Mouse (Mus musculus) cerebellum, adult 8-10 months (tissue): ENCODE data around the gene Slf2.

Experiments used
- DNase-seq: peaks from one replicate; pipeline ENCODE4 v3.0.0; 2022

Gene Slf2

GRCm38 (mm10) chr19:44914481-44915249 is 16.3 kb upstream of the Slf2 start:
- no peak for DNase-seq

GRCm38 (mm10) chr19:44918171-44918570 is 12.8 kb upstream of the Slf2 start:
- DNase-seq, result no peak

GRCm38 (mm10) chr19:44921466-44922139 is 9.3 kb upstream of the Slf2 start:
- no peak for DNase-seq

GRCm38 (mm10) chr19:44922521-44922920 is 8.4 kb upstream of the Slf2 start:
- DNase-seq, result no peak

GRCm38 (mm10) chr19:44924699-44925098 is 6.3 kb upstream of the Slf2 start:
- no peak for DNase-seq

GRCm38 (mm10) chr19:44926781-44927180 is 4.2 kb upstream of the Slf2 start:
- no peak for DNase-seq

- DNase-seq, result no peak
Observed at GRCm38 (mm10) chr19:44927250-44927649, 3.7 kb upstream of the Slf2 start.

GRCm38 (mm10) chr19:44928185-44928584 is 2.8 kb upstream of the Slf2 start:
- no peak for DNase-seq

- DNase-seq, result no peak
Observed at GRCm38 (mm10) chr19:44929251-44929650, 1.7 kb upstream of the Slf2 start.

- no peak for DNase-seq
Observed at GRCm38 (mm10) chr19:44929663-44930062, 1.3 kb upstream of the Slf2 start.

- peak; percentile 15 for DNase-seq
Observed at GRCm38 (mm10) chr19:44930122-44930521, 829 bp upstream of the Slf2 start.

- peak; percentile 84 for DNase-seq
Observed at GRCm38 (mm10) chr19:44931454-44931759, 456 bp downstream of the Slf2 start.

- DNase-seq, result no peak
Observed at GRCm38 (mm10) chr19:44932051-44932450, 1.1 kb downstream of the Slf2 start.

GRCm38 (mm10) chr19:44933136-44933535 is 2.2 kb downstream of the Slf2 start:
- DNase-seq, result no peak

- DNase-seq, result no peak
Observed at GRCm38 (mm10) chr19:44959633-44960032, 28.7 kb downstream of the Slf2 start.

GRCm38 (mm10) chr19:44965978-44966377 is 35.0 kb downstream of the Slf2 start:
- no peak for DNase-seq

GRCm38 (mm10) chr19:44968329-44968728 is 37.4 kb downstream of the Slf2 start:
- no peak for DNase-seq

- DNase-seq, result no peak
Observed at GRCm38 (mm10) chr19:44976636-44977035, 45.7 kb downstream of the Slf2 start.

GRCm38 (mm10) chr19:44977148-44977547 is 46.2 kb downstream of the Slf2 start:
- no peak for DNase-seq

GRCm38 (mm10) chr19:44980787-44981186 is 49.8 kb downstream of the Slf2 start:
- no peak for DNase-seq

GRCm38 (mm10) chr19:44982477-44983115 is 51.6 kb downstream of the Slf2 start:
- no peak for DNase-seq

GRCm38 (mm10) chr19:44983366-44983765 is 52.4 kb downstream of the Slf2 start:
- no peak for DNase-seq

GRCm38 (mm10) chr19:44984420-44984819 is 53.5 kb downstream of the Slf2 start:
- DNase-seq, result no peak
